Mouse (Mus musculus): ENCODE data around the gene Ccdc148. TPM values are rescaled to one million over a fixed set of nuclear protein-coding genes. Genes with fewer than 3 reads are reported as not detected.

Ccdc148 gene
- total and polyA plus RNA-seq, 3 experiments, result not detected

GRCm38 (mm10) chr2:58879876-58880275, 280.6 kb downstream of the Ccdc148 start:
- no peaks in the 10 kb centered on the region for H3K9me3 ChIP-seq (replicated peaks; ENCODE audit: insufficient read depth, low read length)
- DNase-seq (ENCODE audit: low read depth, low spot score), result no peak
- no peak for TF ChIP-seq USF1 (IDR thresholded peaks at IDR 0.05; ENCODE audit: low read depth, low read length)
- TF ChIP-seq MEF2A (IDR thresholded peaks at IDR 0.05; ENCODE audit: extremely low read depth, insufficient replicate concordance, low read depth, low read length, poor library complexity, severe bottlenecking), result no peak
- no peak for TF ChIP-seq ZC3H11A (IDR thresholded peaks at IDR 0.05; ENCODE audit: low read depth, low read length)
- H3K27me3 ChIP-seq (ENCODE audit: control insufficient read depth in 1 of 2, insufficient read depth in 2 of 2, low read length in 2 of 2), result no peaks in the 10 kb centered on the region
- no peak overlapping the region for H3K27ac ChIP-seq (ENCODE audit: control insufficient read depth, low read depth, low read length)
- no peak overlapping the region for H3K9ac ChIP-seq (ENCODE audit: control insufficient read depth, low read depth, low read length, poor library complexity, severe bottlenecking)
- H3K79me2 ChIP-seq (ENCODE audit: control insufficient read depth, insufficient read depth, low read length, poor library complexity), result no peaks in the 10 kb centered on the region
- no peaks in the 10 kb centered on the region for H3K4me1 ChIP-seq (ENCODE audit: control insufficient read depth in 1 of 2, insufficient read depth in 2 of 2, low read length in 2 of 2)
- no peak overlapping the region for H3K4me3 ChIP-seq (ENCODE audit: control insufficient read depth in 1 of 2, insufficient read depth in 1 of 2, low read depth in 2 of 2, low read length in 2 of 2)
- no peaks in the 10 kb centered on the region for H3K36me3 ChIP-seq (ENCODE audit: control insufficient read depth in 1 of 2, insufficient read depth in 2 of 2, low read length in 2 of 2)

- Histone ChIP-seq H3K27me3 (ENCODE audit: control insufficient read depth in 1 of 2, insufficient read depth in 2 of 2, low read length in 2 of 2) (no peaks in the 10 kb centered on the region), H3K9ac (ENCODE audit: control insufficient read depth, low read depth, low read length, poor library complexity, severe bottlenecking) (no peak within 1 kb of the TSS), H3K27ac (ENCODE audit: control insufficient read depth, low read depth, low read length) (no peak within 1 kb of the TSS), H3K9me3 (replicated peaks; ENCODE audit: insufficient read depth, low read length) (no peaks in the 10 kb centered on the region), H3K4me3 (ENCODE audit: control insufficient read depth in 1 of 2, insufficient read depth in 1 of 2, low read depth in 2 of 2, low read length in 2 of 2) (no peak within 1 kb of the TSS), H3K79me2 (ENCODE audit: control insufficient read depth, insufficient read depth, low read length, poor library complexity) (no peaks in the 10 kb centered on the region), H3K4me1 (ENCODE audit: control insufficient read depth in 1 of 2, insufficient read depth in 2 of 2, low read length in 2 of 2) (no peaks in the 10 kb centered on the region), H3K36me3 (ENCODE audit: control insufficient read depth in 1 of 2, insufficient read depth in 2 of 2, low read length in 2 of 2) (no peaks in the 10 kb centered on the region)
- TF ChIP-seq CHD2 (IDR thresholded peaks at IDR 0.05; ENCODE audit: low read length) (no peak), RCOR1 (IDR thresholded peaks at IDR 0.05; ENCODE audit: low read depth, low read length) (no peak), SIN3A (IDR thresholded peaks at IDR 0.05; ENCODE audit: low read length) (no peak)
- no peak for DNase-seq (ENCODE audit: low read depth, low spot score)
Observed at GRCm38 (mm10) chr2:58859134-58859533, 301.3 kb downstream of the Ccdc148 start, which contains the start of gene Gm11099. Gm11099 (plus strand) TSS chr2:58859434.

GRCm38 (mm10) chr2:58844499-58844898, 316.0 kb downstream of the Ccdc148 start:
- H3K4me1 ChIP-seq (ENCODE audit: control insufficient read depth in 1 of 2, insufficient read depth in 2 of 2, low read length in 2 of 2), result no peaks in the 10 kb centered on the region
- no peaks in the 10 kb centered on the region for H3K27me3 ChIP-seq (ENCODE audit: control insufficient read depth in 1 of 2, insufficient read depth in 2 of 2, low read length in 2 of 2)
- H3K9me3 ChIP-seq (replicated peaks; ENCODE audit: insufficient read depth, low read length), result no peaks in the 10 kb centered on the region
- no peak for DNase-seq (ENCODE audit: low read depth, low spot score)
- TF ChIP-seq ZNF384 (IDR thresholded peaks at IDR 0.05; ENCODE audit: low read depth, low read length), result no peak
- no peak overlapping the region for H3K4me3 ChIP-seq (ENCODE audit: control insufficient read depth in 1 of 2, insufficient read depth in 1 of 2, low read depth in 2 of 2, low read length in 2 of 2)
- H3K9ac ChIP-seq (ENCODE audit: control insufficient read depth, low read depth, low read length, poor library complexity, severe bottlenecking), result no peak overlapping the region
- H3K27ac ChIP-seq (ENCODE audit: control insufficient read depth, low read depth, low read length), result no peak overlapping the region
- H3K79me2 ChIP-seq (ENCODE audit: control insufficient read depth, insufficient read depth, low read length, poor library complexity), result no peaks in the 10 kb centered on the region
- H3K36me3 ChIP-seq (ENCODE audit: control insufficient read depth in 1 of 2, insufficient read depth in 2 of 2, low read length in 2 of 2), result no peaks in the 10 kb centered on the region

- Histone ChIP-seq H3K4me3 (ENCODE audit: control insufficient read depth in 1 of 2, insufficient read depth in 1 of 2, low read depth in 2 of 2, low read length in 2 of 2) (no peak overlapping the region), H3K9me3 (replicated peaks; ENCODE audit: insufficient read depth, low read length) (no peaks in the 10 kb centered on the region), H3K27me3 (ENCODE audit: control insufficient read depth in 1 of 2, insufficient read depth in 2 of 2, low read length in 2 of 2) (no peaks in the 10 kb centered on the region), H3K79me2 (ENCODE audit: control insufficient read depth, insufficient read depth, low read length, poor library complexity) (no peaks in the 10 kb centered on the region), H3K27ac (ENCODE audit: control insufficient read depth, low read depth, low read length) (no peak overlapping the region), H3K4me1 (ENCODE audit: control insufficient read depth in 1 of 2, insufficient read depth in 2 of 2, low read length in 2 of 2) (no peaks in the 10 kb centered on the region), H3K36me3 (ENCODE audit: control insufficient read depth in 1 of 2, insufficient read depth in 2 of 2, low read length in 2 of 2) (no peaks in the 10 kb centered on the region), H3K9ac (ENCODE audit: control insufficient read depth, low read depth, low read length, poor library complexity, severe bottlenecking) (no peak overlapping the region)
- no peak for TF ChIP-seq MEF2A (IDR thresholded peaks at IDR 0.05; ENCODE audit: extremely low read depth, insufficient replicate concordance, low read depth, low read length, poor library complexity, severe bottlenecking)
- no peak for TF ChIP-seq USF1 (IDR thresholded peaks at IDR 0.05; ENCODE audit: low read depth, low read length)
- TF ChIP-seq ETS1 (IDR thresholded peaks at IDR 0.05; ENCODE audit: low read depth, low read length), result no peak
- no peak for TF ChIP-seq ELF1 (IDR thresholded peaks at IDR 0.05; ENCODE audit: low read depth, low read length)
- no peak for TF ChIP-seq USF2 (IDR thresholded peaks at IDR 0.05; ENCODE audit: borderline replicate concordance in 1 of 2, insufficient read depth in 1 of 2, low read depth in 1 of 2, low read length in 2 of 2)
- TF ChIP-seq NRF1 (IDR thresholded peaks at IDR 0.05; ENCODE audit: insufficient read depth, low read depth, low read length, poor library complexity, severe bottlenecking), result no peak
- TF ChIP-seq POLR2AphosphoS2 (IDR thresholded peaks at IDR 0.05; ENCODE audit: low read length), result no peak
- no peak for TF ChIP-seq MYB (IDR thresholded peaks at IDR 0.05; ENCODE audit: low read depth, low read length)
- DNase-seq (ENCODE audit: low read depth, low spot score), result no peak
Observed at GRCm38 (mm10) chr2:58842443-58842842, 318.0 kb downstream of the Ccdc148 start.

Data from MEL (cell line).